Mouse (Mus musculus) kidney, embryonic 16.5 days (tissue): ENCODE data around the gene Mbd3. TPM values are rescaled to one million over a fixed set of nuclear protein-coding genes. Genes with fewer than 3 reads are reported as not detected.

Source experiments
- ATAC-seq: fragments of 200-750 bp; cut with Nextera tagmentation; 2 replicates; pipeline ENCODE4 v1.8.0; 2017; ENCODE audit warnings: moderate TSS enrichment; ENCODE audit not compliant: low FRiP score, low TSS enrichment
- H3K27ac ChIP-seq: fragments of 300-500 bp; sonication (generic); 2 replicates; pipeline ENCODE4 v1.5.1; 2014; ENCODE audit warnings: low read length
- H3K27me3 ChIP-seq: fragments of 300-500 bp; sonication (generic); 2 replicates; pipeline ENCODE4 v1.6.1; 2014; ENCODE audit warnings: low read length, control low read depth, mixed read lengths; ENCODE audit not compliant: insufficient read depth
- H3K36me3 ChIP-seq: fragments of 300-500 bp; sonication (generic); 2 replicates; pipeline ENCODE4 v1.6.1; 2014; ENCODE audit warnings: low read length, control low read depth, mixed read lengths; ENCODE audit not compliant: insufficient read depth
- H3K4me1 ChIP-seq: fragments of 300-500 bp; sonication (generic); 2 replicates; pipeline ENCODE4 v1.6.1; 2014; ENCODE audit warnings: low read length, control low read depth, mixed read lengths; ENCODE audit not compliant: insufficient read depth
- H3K4me2 ChIP-seq: fragments of 300-500 bp; sonication (generic); replicated peaks from 2 replicates; pipeline ENCODE4 v1.6.1; 2014; ENCODE audit warnings: low read depth, low read length
- H3K4me3 ChIP-seq: fragments of 300-500 bp; sonication (generic); 2 replicates; pipeline ENCODE4 v1.5.1; 2014; ENCODE audit warnings: mild to moderate bottlenecking, low read length
- H3K9ac ChIP-seq: fragments of 300-500 bp; sonication (generic); replicated peaks from 2 replicates; pipeline ENCODE4 v1.6.1; 2014; ENCODE audit warnings: low read length
- H3K9me3 ChIP-seq: fragments of 300-500 bp; sonication (generic); 2 replicates; pipeline ENCODE4 v1.6.1; 2016; ENCODE audit warnings: low read length, control low read depth
- WGBS: fragments of 180-500 bp; shearing (Covaris S2); extraction: QIAGEN DNeasy Blood & Tissue Kit; methylation state at CpG from one replicate; pipeline ENCODE4 v1.1.7; 2014; 5-methylcytosine and 5-hydroxymethylcytosine counted together
- polyA plus RNA-seq: library from polyadenylated mRNA; unstranded; fragments of >200 nt; fragmentation: Nextera tagmentation; extraction: Ambion mirVana; gene quantifications from 2 replicates; pipeline ENCODE4 v1.2.1, GENCODE M21; 2015

Gene Mbd3
- polyA plus RNA-seq, 1 experiment from 2014 or later, result 277 TPM

- peak overlapping the region; percentile 31; the same call in 1 of the 2 replicates for H3K9ac ChIP-seq
- ATAC-seq, result peak; percentile 21; the same call in 1 of the 2 replicates
Observed at GRCm38 (mm10) chr10:80357994-80358639, 41.2 kb downstream of the Mbd3 start.

GRCm38 (mm10) chr10:80357336-80357735 is 42.0 kb downstream of the Mbd3 start:
- Histone ChIP-seq H3K9ac (no peak overlapping the region), H3K27me3 (peaks cover 64% of the 10 kb centered on the region), H3K4me3 (peak overlapping the region; percentile 45; the same call in 1 of the 2 replicates), H3K36me3 (no peaks in the 10 kb centered on the region), H3K4me2 (peak overlapping the region; percentile 51), H3K9me3 (no peaks in the 10 kb centered on the region), H3K4me1 (peaks cover 13% of the 10 kb centered on the region), H3K27ac (no peak overlapping the region)
- 34% methylated on average over 7 of the region's 7 CpGs for WGBS
- no peak for ATAC-seq

More at GRCm38 (mm10) chr10:80357994-80358639, 41.2 kb downstream of the Mbd3 start:
- Histone ChIP-seq H3K4me1 (peaks cover 13% of the 10 kb centered on the region), H3K27ac (no peak overlapping the region), H3K27me3 (peaks cover 67% of the 10 kb centered on the region), H3K36me3 (no peaks in the 10 kb centered on the region), H3K9me3 (no peaks in the 10 kb centered on the region), H3K4me2 (peak overlapping the region; percentile 51), H3K4me3 (peak overlapping the region; percentile 29)
- 5% methylated on average over 30 of the region's 31 CpGs for WGBS

DNA sequence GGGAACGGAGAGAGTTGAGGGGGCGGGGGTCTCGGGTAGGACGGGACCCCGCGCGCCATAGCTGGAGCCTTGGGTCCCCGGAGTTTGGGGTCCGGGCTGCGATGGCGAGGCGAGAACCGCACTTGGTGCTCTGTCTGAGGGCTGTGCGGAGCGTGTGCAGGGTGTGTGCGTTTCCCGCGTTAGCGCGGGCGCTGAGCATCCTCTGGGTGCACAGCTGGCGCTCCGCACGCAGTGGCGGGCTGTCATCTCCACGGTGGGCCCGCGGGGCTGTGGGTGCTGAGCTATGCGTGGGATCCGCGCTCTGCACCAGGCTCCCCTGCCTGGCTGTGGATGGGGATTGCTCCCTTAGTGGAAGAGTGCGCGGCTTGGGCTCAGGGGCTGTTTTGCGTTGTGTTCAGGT is 42.6 kb downstream of the Mbd3 start:
- ATAC-seq, result no peak
- WGBS, result 1% methylated on average over 34 of the region's 34 CpGs
- Histone ChIP-seq H3K4me3 (peak overlapping the region; percentile 45), H3K27me3 (peaks cover 70% of the 10 kb centered on the region), H3K4me1 (peaks cover 13% of the 10 kb centered on the region), H3K9ac (peak overlapping the region; percentile 44; the same call in 1 of the 2 replicates), H3K4me2 (peak overlapping the region; percentile 65), H3K36me3 (no peaks in the 10 kb centered on the region), H3K27ac (no peak overlapping the region), H3K9me3 (no peaks in the 10 kb centered on the region)

DNA sequence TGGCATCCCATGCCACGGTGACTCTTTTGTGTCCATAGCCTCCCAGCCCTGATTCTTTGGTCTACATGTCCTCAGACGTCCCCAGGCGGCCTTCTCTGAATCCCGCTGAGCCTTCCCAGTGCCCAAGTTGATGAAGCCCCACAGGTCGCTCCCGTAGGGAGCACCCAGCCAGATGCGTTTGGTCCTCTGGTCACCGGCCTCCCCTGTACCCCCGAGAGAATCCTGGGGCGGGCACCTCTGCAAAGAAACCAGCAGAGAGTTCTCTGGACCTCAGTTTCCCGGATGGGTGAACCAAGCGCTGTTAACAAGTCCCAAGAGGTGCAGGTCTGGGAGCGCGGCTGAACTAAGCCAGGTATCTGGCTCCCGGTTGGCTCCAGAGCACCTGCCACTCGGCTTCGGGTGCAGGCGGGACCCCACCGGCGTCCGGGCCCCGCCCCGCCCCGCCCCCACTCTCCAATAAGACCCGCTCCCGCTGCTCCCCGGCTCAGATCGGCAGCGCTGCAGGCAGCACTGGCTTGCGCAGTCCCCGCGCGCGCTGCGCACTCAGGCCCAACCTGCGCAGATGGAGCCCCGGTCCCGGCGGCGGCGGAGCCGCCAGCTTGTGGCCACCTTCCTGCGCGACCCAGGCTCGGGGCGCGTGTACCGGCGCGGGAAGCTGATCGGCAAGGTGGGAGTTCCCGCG is 43.2 kb downstream of the Mbd3 start, which contains the start of gene Plk5:
Gene Plk5 (plus strand): TSS at position 459 of the 682 bp plus-strand sequence.
- Histone ChIP-seq H3K9ac (peak within 1 kb of the TSS; percentile 44; the same call in 1 of the 2 replicates), H3K4me3 (peak within 1 kb of the TSS; percentile 45), H3K27me3 (peaks cover 76% of the 10 kb centered on the region), H3K27ac (no peak within 1 kb of the TSS), H3K9me3 (no peaks in the 10 kb centered on the region), H3K4me1 (peaks cover 13% of the 10 kb centered on the region), H3K36me3 (no peaks in the 10 kb centered on the region), H3K4me2 (peak within 1 kb of the TSS; percentile 65)
- under 1% methylated on average over 53 of the region's 53 CpGs for WGBS
- no peak for ATAC-seq

DNA sequence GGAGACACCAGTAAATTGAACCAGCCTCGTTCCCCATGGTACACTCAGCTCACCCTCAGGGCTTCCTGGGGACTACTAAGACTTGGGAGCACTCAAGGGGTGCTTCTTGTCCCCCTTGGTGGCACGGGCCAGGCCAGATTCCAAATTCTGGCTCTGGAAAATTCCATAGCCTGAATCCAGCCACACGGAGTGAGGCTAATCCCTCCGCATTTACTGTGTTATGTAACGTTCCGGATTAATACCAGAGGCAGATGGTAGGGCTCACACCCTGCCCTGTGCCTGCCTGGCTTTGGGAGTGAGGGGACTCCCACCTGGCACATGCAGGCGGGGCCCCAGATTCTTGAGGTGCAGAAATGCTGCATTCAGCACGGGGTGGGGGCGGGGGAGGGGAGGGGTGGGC is 43.9 kb downstream of the Mbd3 start:
- 12% methylated on average over 9 of the region's 9 CpGs for WGBS
- Histone ChIP-seq H3K27me3 (peaks cover 83% of the 10 kb centered on the region), H3K4me1 (peaks cover 13% of the 10 kb centered on the region), H3K4me2 (no peak overlapping the region), H3K9ac (no peak overlapping the region; the same call in 1 of the 2 replicates), H3K27ac (no peak overlapping the region), H3K4me3 (no peak overlapping the region), H3K36me3 (no peaks in the 10 kb centered on the region), H3K9me3 (no peaks in the 10 kb centered on the region)
- ATAC-seq, result no peak

DNA sequence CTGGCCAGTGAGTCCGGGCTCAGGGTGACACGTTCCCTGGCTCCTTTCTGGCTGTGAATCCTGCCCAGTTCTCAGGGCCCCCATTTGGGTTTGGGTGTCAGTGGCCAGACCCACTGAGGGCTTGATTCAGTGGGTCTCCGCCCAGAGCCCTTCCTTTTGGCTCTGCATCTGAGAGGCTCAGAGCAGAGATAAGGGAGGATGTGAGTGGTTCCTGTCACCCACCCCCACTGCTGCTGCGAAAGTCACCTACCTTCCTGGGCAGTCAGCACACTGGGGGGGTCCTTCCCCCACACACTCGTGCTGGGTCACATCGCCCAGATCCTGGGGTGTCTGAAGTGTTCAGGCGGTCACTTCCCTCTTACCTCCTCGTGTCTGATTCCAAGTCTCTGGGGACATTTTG is 46.6 kb downstream of the Mbd3 start:
- Histone ChIP-seq H3K36me3 (no peaks in the 10 kb centered on the region), H3K9ac (no peak overlapping the region), H3K9me3 (no peaks in the 10 kb centered on the region), H3K27ac (no peak overlapping the region), H3K27me3 (peaks cover 91% of the 10 kb centered on the region), H3K4me2 (no peak overlapping the region), H3K4me1 (peaks cover 26% of the 10 kb centered on the region), H3K4me3 (no peak overlapping the region)
- no peak for ATAC-seq
- WGBS, result 56% methylated on average over 8 of the region's 8 CpGs

GRCm38 (mm10) chr10:80351896-80352295 is 47.5 kb downstream of the Mbd3 start:
- Histone ChIP-seq H3K9me3 (no peaks in the 10 kb centered on the region), H3K4me3 (no peak overlapping the region), H3K4me1 (peaks cover 27% of the 10 kb centered on the region), H3K27me3 (peaks cover 91% of the 10 kb centered on the region), H3K36me3 (no peaks in the 10 kb centered on the region), H3K9ac (no peak overlapping the region), H3K4me2 (no peak overlapping the region), H3K27ac (no peak overlapping the region)
- ATAC-seq, result no peak
- WGBS, result 29% methylated on average over 11 of the region's 11 CpGs

GRCm38 (mm10) chr10:80350292-80350691 is 49.1 kb downstream of the Mbd3 start:
- no peaks in the 10 kb centered on the region for H3K36me3 ChIP-seq
- no peak overlapping the region for H3K4me3 ChIP-seq
- no peak overlapping the region for H3K9ac ChIP-seq
- no peaks in the 10 kb centered on the region for H3K9me3 ChIP-seq
- ATAC-seq, result peak; percentile 75
- no peak overlapping the region for H3K27ac ChIP-seq
- H3K4me2 ChIP-seq, result no peak overlapping the region
- H3K4me1 ChIP-seq, result peaks cover 19% of the 10 kb centered on the region
- peaks cover 89% of the 10 kb centered on the region for H3K27me3 ChIP-seq
- WGBS, result 3% methylated on average over 7 of the region's 7 CpGs

GRCm38 (mm10) chr10:80348981-80349380 is 50.4 kb downstream of the Mbd3 start:
- no peak overlapping the region for H3K9ac ChIP-seq
- peak overlapping the region; percentile 41; the same call in 1 of the 2 replicates for H3K4me3 ChIP-seq
- no peak for ATAC-seq
- H3K36me3 ChIP-seq, result no peaks in the 10 kb centered on the region
- H3K4me1 ChIP-seq, result peaks cover 26% of the 10 kb centered on the region
- no peak overlapping the region for H3K27ac ChIP-seq
- H3K4me2 ChIP-seq, result peak overlapping the region; percentile 51
- peaks cover 87% of the 10 kb centered on the region for H3K27me3 ChIP-seq
- 15% methylated on average over 26 of the region's 26 CpGs for WGBS
- H3K9me3 ChIP-seq, result no peaks in the 10 kb centered on the region
